Mouse (Mus musculus): ENCODE measurements around the gene Srrd. TPM values are rescaled to one million over a fixed set of nuclear protein-coding genes. Genes with fewer than 3 reads are reported as not detected.

Gene Srrd
- total and polyA plus RNA-seq, 3 experiments, result 36.5 to 49.3 TPM; not detected in 1

DNA sequence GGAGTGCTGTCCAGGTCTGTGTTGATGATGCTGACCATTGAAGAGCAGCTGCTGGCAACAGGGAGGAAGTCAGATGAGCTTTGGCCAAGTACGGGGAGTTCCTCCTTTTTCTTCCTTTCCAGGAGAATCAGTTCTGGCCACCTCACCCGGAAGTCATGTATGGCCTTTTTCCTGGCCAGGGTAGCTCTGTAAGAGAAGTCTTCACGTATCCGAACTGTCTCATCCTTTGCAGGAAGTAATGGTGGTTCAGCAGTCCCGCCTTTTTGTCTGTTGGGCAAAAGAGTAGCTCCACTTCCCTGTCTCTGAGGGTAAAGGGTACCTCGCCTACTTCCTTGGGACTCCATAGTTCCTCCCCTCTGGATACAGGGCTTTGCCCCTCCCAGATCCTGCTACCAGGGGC, 12.7 kb upstream of the Srrd start:
- H3K9ac ChIP-seq (ENCODE audit: control insufficient read depth, low read depth, low read length, poor library complexity, severe bottlenecking), result no peak overlapping the region
- H3K9me3 ChIP-seq (replicated peaks; ENCODE audit: insufficient read depth, low read length), result no peaks in the 10 kb centered on the region
- DNase-seq (ENCODE audit: low read depth, low spot score), result no peak
- H3K4me1 ChIP-seq (ENCODE audit: control insufficient read depth in 1 of 2, insufficient read depth in 2 of 2, low read length in 2 of 2), result 0 out of 4 replicates have a peak, but pooled peaks cover 0 to 5% of the 10 kb centered on the region in 2 experiments
- H3K36me3 ChIP-seq (ENCODE audit: control insufficient read depth in 1 of 2, insufficient read depth in 2 of 2, low read length in 2 of 2), result peaks cover 0 to 3% of the 10 kb centered on the region in 2 experiments; a peak in 2 of 4 replicates
- no peak overlapping the region for H3K4me3 ChIP-seq (ENCODE audit: control insufficient read depth in 1 of 2, insufficient read depth in 1 of 2, low read depth in 2 of 2, low read length in 2 of 2)
- H3K27me3 ChIP-seq (ENCODE audit: control insufficient read depth in 1 of 2, insufficient read depth in 2 of 2, low read length in 2 of 2), result no peaks in the 10 kb centered on the region
- no peaks in the 10 kb centered on the region for H3K79me2 ChIP-seq (ENCODE audit: control insufficient read depth, insufficient read depth, low read length, poor library complexity)
- no peak overlapping the region for H3K27ac ChIP-seq (ENCODE audit: control insufficient read depth, low read depth, low read length)
- TF ChIP-seq TBP (IDR thresholded peaks at IDR 0.05; ENCODE audit: low read depth, low read length) (no peak), HCFC1 (IDR thresholded peaks at IDR 0.05; ENCODE audit: low read depth, low read length) (no peak), E2F4 (IDR thresholded peaks at IDR 0.05; ENCODE audit: borderline replicate concordance, low read depth, low read length) (no peak), UBTF (IDR thresholded peaks at IDR 0.05; ENCODE audit: borderline replicate concordance, insufficient read depth, low read depth, low read length) (no peak), MYC (IDR thresholded peaks at IDR 0.05; ENCODE audit: low read depth, low read length) (no peak), ZC3H11A (IDR thresholded peaks at IDR 0.05; ENCODE audit: low read depth, low read length) (no peak), NRF1 (IDR thresholded peaks at IDR 0.05; ENCODE audit: insufficient read depth, low read depth, low read length, poor library complexity, severe bottlenecking) (no peak), RAD21 (IDR thresholded peaks at IDR 0.05; ENCODE audit: low read depth, low read length) (no peak), SIN3A (IDR thresholded peaks at IDR 0.05; ENCODE audit: low read length) (no peak), TCF12 (IDR thresholded peaks at IDR 0.05; ENCODE audit: low read depth, low read length) (no peak), USF1 (IDR thresholded peaks at IDR 0.05; ENCODE audit: low read depth, low read length) (no peak), GATA1 (IDR thresholded peaks at IDR 0.05; ENCODE audit: low read depth, low read length) (no peak), BHLHE40 (IDR thresholded peaks at IDR 0.05; ENCODE audit: borderline replicate concordance, low read depth, low read length) (no peak)

DNA sequence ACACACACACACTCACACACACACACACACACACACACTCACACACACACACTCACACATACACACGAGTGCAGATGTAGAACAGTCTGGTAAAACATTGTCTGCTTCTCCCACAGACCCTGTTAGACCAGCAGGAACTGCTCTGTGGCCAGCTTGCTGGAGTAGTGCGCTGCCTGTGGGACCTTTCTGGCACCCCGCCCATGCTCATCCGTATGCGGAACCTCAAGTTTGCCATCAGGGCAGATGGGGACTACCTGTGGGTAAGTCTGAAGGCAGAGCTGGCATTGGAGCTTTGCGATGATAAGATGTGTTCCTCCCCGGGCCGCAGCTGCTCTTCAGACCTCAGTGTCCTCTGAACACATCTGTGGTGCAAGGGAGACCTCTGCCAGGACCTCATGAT, 6.3 kb upstream of the Srrd start:
- Histone ChIP-seq H3K36me3 (ENCODE audit: control insufficient read depth in 1 of 2, insufficient read depth in 2 of 2, low read length in 2 of 2) (no peaks in the 10 kb centered on the region; a peak in 1 of 4 replicates), H3K79me2 (ENCODE audit: control insufficient read depth, insufficient read depth, low read length, poor library complexity) (peaks cover 5% of the 10 kb centered on the region; the same call in 1 of the 2 replicates), H3K27me3 (ENCODE audit: control insufficient read depth in 1 of 2, insufficient read depth in 2 of 2, low read length in 2 of 2) (no peaks in the 10 kb centered on the region), H3K4me1 (ENCODE audit: control insufficient read depth in 1 of 2, insufficient read depth in 2 of 2, low read length in 2 of 2) (peaks cover 0 to 8% of the 10 kb centered on the region in 2 experiments; a peak in 1 of 4 replicates), H3K4me3 (ENCODE audit: control insufficient read depth in 1 of 2, insufficient read depth in 1 of 2, low read depth in 2 of 2, low read length in 2 of 2) (no peak overlapping the region), H3K9ac (ENCODE audit: control insufficient read depth, low read depth, low read length, poor library complexity, severe bottlenecking) (no peak overlapping the region), H3K27ac (ENCODE audit: control insufficient read depth, low read depth, low read length) (no peak overlapping the region), H3K9me3 (replicated peaks; ENCODE audit: insufficient read depth, low read length) (no peaks in the 10 kb centered on the region)
- no peak for DNase-seq (ENCODE audit: low read depth, low spot score)
- no peak for TF ChIP-seq CHD1 (IDR thresholded peaks at IDR 0.05; ENCODE audit: low read depth, low read length)
- no peak for TF ChIP-seq MAX (IDR thresholded peaks at IDR 0.05; ENCODE audit: low read length)
- no peak for TF ChIP-seq KAT2A (conservative IDR thresholded peaks at IDR 0.05; ENCODE audit: low read depth, low read length)
- TF ChIP-seq BHLHE40 (IDR thresholded peaks at IDR 0.05; ENCODE audit: borderline replicate concordance, low read depth, low read length), result no peak
- no peak for TF ChIP-seq USF1 (IDR thresholded peaks at IDR 0.05; ENCODE audit: low read depth, low read length)

Data from MEL (cell line).